Mouse (Mus musculus): ENCODE data around the gene Adam10. TPM values are rescaled to one million over a fixed set of nuclear protein-coding genes. Genes with fewer than 3 reads are reported as not detected.

Gene Adam10
- polyA plus RNA-seq, 1 experiment = 78.6 TPM

- Histone ChIP-seq H3K27ac (ENCODE audit: insufficient read depth, low read depth, low read length) (no peak overlapping the region), H3K4me1 (ENCODE audit: control insufficient read depth, insufficient read depth, low read length) (peaks cover 4% of the 10 kb centered on the region), H3K4me3 (ENCODE audit: insufficient read depth, low read length) (no peak overlapping the region)
- TF ChIP-seq POLR2A (IDR thresholded peaks at IDR 0.05; ENCODE audit: borderline replicate concordance, low read depth, low read length) (no peak), CTCF (IDR thresholded peaks at IDR 0.05; ENCODE audit: low read depth, low read length) (no peak)
Measured at GRCm38 (mm10) chr9:70751504-70752222, 72.9 kb downstream of the Adam10 start.

DNA sequence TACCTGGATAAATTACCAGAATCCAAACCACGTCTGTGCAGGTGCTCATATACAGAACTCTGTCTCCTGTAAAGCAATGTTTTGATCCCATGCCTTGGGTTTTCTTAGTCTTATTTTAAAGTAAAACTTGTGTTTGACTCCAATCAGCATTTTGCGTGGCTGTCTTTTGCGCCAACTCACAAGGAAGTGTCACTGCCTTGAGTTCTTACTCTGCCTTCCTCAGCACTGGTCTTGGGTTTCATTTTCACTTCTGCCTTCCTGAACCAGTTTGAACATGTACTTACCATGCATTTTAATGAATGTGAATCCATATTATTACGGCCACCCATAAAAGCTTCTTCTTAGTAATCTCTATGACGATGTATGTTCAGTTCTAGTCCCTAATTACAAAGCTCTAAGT is 82.2 kb downstream of the Adam10 start:
- TF ChIP-seq CTCF (IDR thresholded peaks at IDR 0.05; ENCODE audit: low read depth, low read length) = no peak
- TF ChIP-seq POLR2A (IDR thresholded peaks at IDR 0.05; ENCODE audit: borderline replicate concordance, low read depth, low read length) = no peak

GRCm38 (mm10) chr9:70775517-70775916 is 96.7 kb downstream of the Adam10 start:
- Histone ChIP-seq H3K27ac (ENCODE audit: insufficient read depth, low read depth, low read length) (no peak overlapping the region), H3K4me1 (ENCODE audit: control insufficient read depth, insufficient read depth, low read length) (no peaks in the 10 kb centered on the region), H3K4me3 (ENCODE audit: insufficient read depth, low read length) (no peak overlapping the region)
- TF ChIP-seq CTCF (IDR thresholded peaks at IDR 0.05; ENCODE audit: low read depth, low read length) (no peak), POLR2A (IDR thresholded peaks at IDR 0.05; ENCODE audit: borderline replicate concordance, low read depth, low read length) (no peak)

More for the DNA sequence above, 82.2 kb downstream of the Adam10 start:
- H3K4me1 ChIP-seq (ENCODE audit: control insufficient read depth, insufficient read depth, low read length) = peaks cover 13% of the 10 kb centered on the region
- H3K4me3 ChIP-seq (ENCODE audit: insufficient read depth, low read length) = peak overlapping the region; percentile 27; the same call in 1 of the 2 replicates
- H3K27ac ChIP-seq (ENCODE audit: insufficient read depth, low read depth, low read length) = peak overlapping the region; percentile 70

DNA sequence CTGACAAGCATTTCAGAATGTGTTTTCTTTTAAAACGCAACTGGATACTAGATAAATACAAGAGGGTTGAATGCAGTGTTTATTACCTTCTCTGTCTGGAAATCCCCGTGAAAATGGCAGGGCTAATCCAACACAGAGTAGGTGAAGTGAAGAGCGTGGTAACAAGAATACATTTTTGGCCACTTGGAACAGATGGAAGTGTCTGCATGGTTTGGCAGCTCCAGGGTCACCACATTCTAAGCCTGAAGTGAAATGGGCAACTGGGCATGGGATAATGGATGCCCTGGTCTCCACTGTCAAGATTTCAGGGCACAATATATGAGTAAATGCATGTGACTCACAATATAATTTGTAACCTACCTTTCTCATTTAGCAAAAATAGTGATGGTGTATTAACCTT is 103.4 kb downstream of the Adam10 start:
- no peak for TF ChIP-seq POLR2A (IDR thresholded peaks at IDR 0.05; ENCODE audit: borderline replicate concordance, low read depth, low read length)
- no peak for TF ChIP-seq CTCF (IDR thresholded peaks at IDR 0.05; ENCODE audit: low read depth, low read length)
- Histone ChIP-seq H3K4me1 (ENCODE audit: control insufficient read depth, insufficient read depth, low read length) (peaks cover 6% of the 10 kb centered on the region; the same call in 1 of the 2 replicates), H3K27ac (ENCODE audit: insufficient read depth, low read depth, low read length) (no peak overlapping the region), H3K4me3 (ENCODE audit: insufficient read depth, low read length) (no peak overlapping the region)

DNA sequence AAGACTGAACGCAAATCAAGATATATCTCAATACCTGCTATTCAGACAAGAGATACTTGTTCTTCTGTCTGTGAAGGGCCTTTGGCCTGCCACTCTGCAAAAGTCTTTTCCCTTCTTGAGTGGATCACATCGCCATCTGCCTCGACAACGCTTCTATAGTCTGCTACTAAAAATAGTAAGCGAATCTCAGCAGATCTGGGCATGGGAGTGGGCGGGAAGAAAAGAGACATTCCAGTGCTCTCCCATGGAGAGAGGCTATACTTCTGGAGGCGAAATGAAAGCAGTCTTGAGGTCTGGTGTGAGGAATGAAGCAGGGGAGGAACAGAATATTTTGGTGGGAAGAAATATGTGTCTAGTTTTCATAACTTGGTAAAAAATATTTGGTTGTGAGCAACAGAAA is 109.9 kb downstream of the Adam10 start:
- peaks cover 7% of the 10 kb centered on the region for H3K4me1 ChIP-seq (ENCODE audit: control insufficient read depth, insufficient read depth, low read length)
- no peak for TF ChIP-seq CTCF (IDR thresholded peaks at IDR 0.05; ENCODE audit: low read depth, low read length)
- no peak for TF ChIP-seq POLR2A (IDR thresholded peaks at IDR 0.05; ENCODE audit: borderline replicate concordance, low read depth, low read length)
- no peak overlapping the region for H3K4me3 ChIP-seq (ENCODE audit: insufficient read depth, low read length)
- no peak overlapping the region for H3K27ac ChIP-seq (ENCODE audit: insufficient read depth, low read depth, low read length)

GRCm38 (mm10) chr9:70790621-70791020 is 111.8 kb downstream of the Adam10 start:
- no peak for TF ChIP-seq POLR2A (IDR thresholded peaks at IDR 0.05; ENCODE audit: borderline replicate concordance, low read depth, low read length)
- no peak for TF ChIP-seq CTCF (IDR thresholded peaks at IDR 0.05; ENCODE audit: low read depth, low read length)
- H3K27ac ChIP-seq (ENCODE audit: insufficient read depth, low read depth, low read length) = no peak overlapping the region
- no peak overlapping the region for H3K4me3 ChIP-seq (ENCODE audit: insufficient read depth, low read length)
- H3K4me1 ChIP-seq (ENCODE audit: control insufficient read depth, insufficient read depth, low read length) = peaks cover 7% of the 10 kb centered on the region

GRCm38 (mm10) chr9:70794643-70795438 is 116.0 kb downstream of the Adam10 start:
- TF ChIP-seq POLR2A (IDR thresholded peaks at IDR 0.05; ENCODE audit: borderline replicate concordance, low read depth, low read length) = no peak
- TF ChIP-seq CTCF (IDR thresholded peaks at IDR 0.05; ENCODE audit: low read depth, low read length) = no peak
- Histone ChIP-seq H3K27ac (ENCODE audit: insufficient read depth, low read depth, low read length) (no peak overlapping the region), H3K4me1 (ENCODE audit: control insufficient read depth, insufficient read depth, low read length) (peaks cover 8% of the 10 kb centered on the region), H3K4me3 (ENCODE audit: insufficient read depth, low read length) (no peak overlapping the region)

DNA sequence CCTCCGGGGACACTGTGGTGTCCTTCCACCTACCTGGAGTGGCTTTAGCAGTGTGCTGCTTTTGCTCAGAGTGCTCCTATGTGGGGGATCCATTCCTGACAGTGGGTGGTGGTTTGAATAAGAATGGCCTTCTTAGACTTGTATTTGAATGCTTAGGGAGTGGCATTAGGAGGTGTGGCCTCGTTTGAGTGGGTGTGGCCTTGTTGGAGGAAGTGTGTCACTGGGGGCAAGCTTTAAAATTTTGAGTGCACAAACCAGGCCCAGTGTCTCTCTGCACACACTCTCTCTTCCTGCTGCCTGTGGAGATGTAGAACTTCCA is 116.6 kb downstream of the Adam10 start:
- no peak overlapping the region for H3K4me3 ChIP-seq (ENCODE audit: insufficient read depth, low read length)
- H3K4me1 ChIP-seq (ENCODE audit: control insufficient read depth, insufficient read depth, low read length) = peaks cover 10% of the 10 kb centered on the region
- H3K27ac ChIP-seq (ENCODE audit: insufficient read depth, low read depth, low read length) = no peak overlapping the region
- TF ChIP-seq POLR2A (IDR thresholded peaks at IDR 0.05; ENCODE audit: borderline replicate concordance, low read depth, low read length) (no peak), CTCF (IDR thresholded peaks at IDR 0.05; ENCODE audit: low read depth, low read length) (no peak)

- peaks cover 3% of the 10 kb centered on the region; the same call in 1 of the 2 replicates for H3K4me1 ChIP-seq (ENCODE audit: control insufficient read depth, insufficient read depth, low read length)
- no peak overlapping the region for H3K4me3 ChIP-seq (ENCODE audit: insufficient read depth, low read length)
- no peak for TF ChIP-seq CTCF (IDR thresholded peaks at IDR 0.05; ENCODE audit: low read depth, low read length)
- TF ChIP-seq POLR2A (IDR thresholded peaks at IDR 0.05; ENCODE audit: borderline replicate concordance, low read depth, low read length) = no peak
- H3K27ac ChIP-seq (ENCODE audit: insufficient read depth, low read depth, low read length) = no peak overlapping the region
Measured at GRCm38 (mm10) chr9:70800588-70801315, 122.0 kb downstream of the Adam10 start.
